Mouse (Mus musculus) frontal cortex, adult 2 months (tissue): ENCODE measurements around the gene Ccno. TPM values are rescaled to one million over a fixed set of nuclear protein-coding genes. Genes with fewer than 3 reads are reported as not detected.

Experiments used
- DNase-seq, 2 experiments: peaks; one replicate each; pipeline ENCODE4 v3.0.0; 2022; ENCODE audit warnings: low spot score in 1 of 2; ENCODE audit errors: extremely low spot score in 1 of 2
- polyA plus RNA-seq: library from polyadenylated mRNA; depleted of rRNA; stranded (reverse); fragments of >200 nt; gene quantifications from 2 replicates; pipeline ENCODE4 v1.2.3, GENCODE M21; 2012; rRNA removed

Ccno gene
- polyA plus RNA-seq, result 2.6 and 2.9 TPM in 2 replicates

GRCm38 (mm10) chr13:112987532-112987943 is at the start of gene Ccno:
TSS of gene Ccno (plus strand) at chr13:112987802.
- peak; percentile 84 to 93 for DNase-seq

DNA sequence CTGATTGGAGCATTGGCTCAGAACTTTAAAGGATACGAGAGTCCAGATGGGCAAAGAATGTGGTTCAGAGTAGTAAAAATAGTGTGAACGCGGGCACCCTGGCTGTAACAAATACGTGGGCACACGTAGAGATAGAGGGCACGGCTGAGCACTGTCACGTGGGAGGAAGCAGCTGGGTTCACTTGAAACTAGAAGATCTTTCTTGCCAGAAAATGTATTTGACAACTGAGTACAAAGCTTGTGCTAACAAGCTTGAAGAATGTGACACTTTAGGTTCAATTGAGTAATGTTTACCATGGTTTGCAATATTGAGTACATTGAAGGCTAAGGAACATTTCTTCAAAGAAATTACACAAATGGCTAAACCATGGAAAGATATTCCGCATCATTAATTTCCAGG is 49.5 kb upstream of the Ccno start:
- no peak for DNase-seq

DNA sequence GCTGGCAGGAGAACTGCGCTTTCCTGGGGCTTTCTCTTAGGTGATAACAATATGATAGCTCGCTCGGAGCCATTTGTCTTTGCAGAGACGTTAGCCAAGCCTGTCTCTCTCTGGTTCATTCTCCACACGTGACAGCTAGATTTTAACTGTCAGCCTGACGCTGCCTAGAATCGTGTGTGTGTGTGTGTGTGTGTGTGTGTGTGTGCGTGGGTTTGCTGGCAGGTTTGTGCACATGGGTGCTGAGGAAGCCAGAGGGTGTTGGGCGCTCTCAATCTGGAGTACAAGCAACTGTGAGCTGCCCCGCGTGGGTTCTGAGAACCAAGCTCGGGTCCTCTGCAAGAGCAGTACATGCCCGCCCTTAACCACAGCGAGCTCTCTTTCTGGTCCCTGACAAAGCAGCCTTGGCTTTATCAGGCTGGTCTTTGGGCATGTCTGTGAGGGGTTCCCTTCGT is 45.7 kb upstream of the Ccno start:
- peak; percentile 6 to 42 for DNase-seq

- DNase-seq, result peak; percentile 8 to 40
These were observed 42.3 kb upstream of the Ccno start for GRCm38 (mm10) chr13:112945312-112945711.

DNA sequence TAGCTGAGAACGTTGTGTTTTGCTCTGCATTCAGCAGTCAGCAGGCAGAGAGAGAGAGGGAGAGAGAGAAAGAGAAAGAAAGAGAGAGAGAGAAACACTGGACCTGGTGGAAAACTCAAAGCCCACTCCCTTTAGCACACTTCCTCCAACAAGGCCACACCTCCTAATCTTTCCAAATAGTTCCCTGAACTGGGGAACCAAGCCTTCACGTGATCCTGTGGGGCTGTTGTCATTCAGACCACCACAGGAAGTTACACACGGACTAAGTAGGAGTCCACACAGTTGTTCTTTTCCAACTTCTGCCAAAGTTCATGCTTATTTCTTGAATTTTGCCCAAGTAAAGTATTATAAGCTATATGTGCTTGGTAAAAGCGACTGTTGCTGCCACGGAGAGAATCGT is 41.7 kb upstream of the Ccno start:
- DNase-seq, result no peak

DNA sequence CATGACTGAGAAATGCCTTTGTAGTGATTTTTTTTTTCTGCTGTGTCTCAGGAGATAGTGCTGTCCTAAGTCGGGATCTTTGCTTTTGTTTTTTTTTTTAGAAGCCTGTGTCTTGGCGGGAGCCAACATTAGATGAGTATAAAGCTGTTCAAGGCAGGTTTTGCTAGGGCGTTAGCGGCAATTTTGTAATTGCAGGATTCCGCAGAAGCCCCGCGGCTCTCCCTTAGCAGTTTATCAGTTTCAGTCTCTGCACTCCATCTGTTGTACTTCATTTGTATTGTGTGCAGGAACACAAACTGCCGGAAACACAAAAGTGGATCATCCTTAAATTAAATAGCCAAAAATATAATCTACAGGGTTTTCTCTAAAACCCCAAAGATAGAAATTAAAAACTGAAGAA is 33.5 kb upstream of the Ccno start:
- DNase-seq, result no peak

GRCm38 (mm10) chr13:112963081-112963480 is 24.5 kb upstream of the Ccno start:
- no peak for DNase-seq

GRCm38 (mm10) chr13:112964421-112964820 is 23.2 kb upstream of the Ccno start:
- DNase-seq, result no peak

GRCm38 (mm10) chr13:112967267-112967666 is 20.3 kb upstream of the Ccno start:
- no peak for DNase-seq

DNA sequence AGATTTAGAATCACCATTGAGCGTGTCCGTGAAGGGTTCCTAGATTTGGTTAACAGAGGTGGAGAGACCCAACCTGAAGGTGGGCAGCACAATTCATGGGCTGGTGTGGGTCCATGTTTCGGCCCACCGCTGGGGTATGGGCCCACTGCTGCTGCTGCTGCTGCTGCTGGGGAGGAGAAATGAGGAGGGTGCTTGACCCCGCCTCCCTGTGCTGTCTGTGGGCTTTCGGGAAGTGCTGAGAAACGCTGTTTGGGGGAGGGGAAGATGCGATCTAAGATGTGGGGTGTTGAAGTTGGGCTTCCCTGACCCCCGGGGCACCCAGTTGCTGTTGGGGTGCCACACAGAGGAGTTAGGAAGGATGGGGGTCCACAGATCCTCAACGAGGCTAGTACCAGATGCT is 10.9 kb upstream of the Ccno start:
- no peak for DNase-seq

DNA sequence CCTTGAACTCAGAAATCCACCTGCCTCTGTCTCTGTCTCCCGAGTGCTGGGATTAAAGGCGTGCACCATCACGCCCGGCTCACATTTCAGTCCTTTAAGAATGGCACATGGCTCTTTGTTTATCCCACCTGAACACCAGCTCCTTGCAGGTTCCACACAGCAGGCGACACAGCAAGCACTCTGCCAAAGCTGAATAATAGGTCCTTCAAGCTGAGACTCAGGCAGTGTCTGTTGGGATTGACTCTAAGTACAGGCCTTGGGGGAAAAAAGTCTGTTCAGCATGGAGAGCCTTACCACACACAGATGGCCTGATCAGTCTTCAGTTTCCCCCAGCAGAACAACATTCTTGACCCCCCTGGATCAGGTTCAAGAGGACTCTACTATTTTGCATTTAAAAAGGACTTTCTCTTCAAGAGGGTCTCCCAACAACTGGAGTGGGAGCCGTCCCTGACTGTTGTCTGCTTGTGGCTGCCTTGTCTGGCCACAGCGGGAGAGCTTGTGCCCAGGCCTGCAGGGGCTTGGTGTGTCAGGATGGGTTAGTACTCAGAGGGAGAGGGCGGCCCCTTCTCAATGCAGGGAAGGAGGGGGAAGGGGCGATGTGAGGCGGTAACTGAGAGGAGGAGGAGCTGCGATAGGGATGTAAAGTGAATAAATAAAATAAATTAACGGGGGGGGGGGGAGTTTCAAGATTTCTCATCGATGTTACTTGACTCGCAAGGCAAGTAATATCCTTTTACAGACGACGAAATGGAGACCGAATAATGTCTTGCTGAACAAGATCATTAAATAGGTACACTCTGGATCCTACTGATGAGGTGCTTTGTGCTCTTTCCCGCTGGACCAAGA is 1.8 kb upstream of the Ccno start:
- no peak for DNase-seq

- no peak for DNase-seq
These were observed 1.1 kb upstream of the Ccno start for GRCm38 (mm10) chr13:112986451-112986950.

- no peak for DNase-seq
These were observed 389 bp downstream of the Ccno start for GRCm38 (mm10) chr13:112987991-112988390.

GRCm38 (mm10) chr13:112988866-112989265 is 1.3 kb downstream of the Ccno start:
- DNase-seq, result no peak

GRCm38 (mm10) chr13:112989541-112989940 is 1.9 kb downstream of the Ccno start:
- no peak for DNase-seq

DNA sequence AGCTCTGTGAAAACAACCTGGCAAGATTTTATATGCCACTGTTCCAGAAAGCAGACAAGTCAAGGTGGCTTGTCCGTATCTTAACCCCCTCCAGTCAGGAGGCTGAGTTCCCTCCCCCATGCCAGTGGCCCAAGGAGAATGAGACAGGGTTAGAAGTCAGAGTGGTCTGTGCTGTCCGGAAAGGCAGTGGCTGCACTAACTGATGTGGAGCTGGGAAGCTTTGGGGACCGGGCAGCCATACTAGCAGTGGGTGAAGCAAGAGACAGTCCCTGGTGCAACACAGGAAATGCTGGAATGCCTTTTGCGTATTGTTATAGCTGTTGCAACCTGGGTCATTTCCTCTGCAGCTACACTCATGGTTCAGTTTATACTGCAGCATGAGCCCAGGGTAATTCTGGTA is 2.7 kb downstream of the Ccno start:
- no peak for DNase-seq

DNA sequence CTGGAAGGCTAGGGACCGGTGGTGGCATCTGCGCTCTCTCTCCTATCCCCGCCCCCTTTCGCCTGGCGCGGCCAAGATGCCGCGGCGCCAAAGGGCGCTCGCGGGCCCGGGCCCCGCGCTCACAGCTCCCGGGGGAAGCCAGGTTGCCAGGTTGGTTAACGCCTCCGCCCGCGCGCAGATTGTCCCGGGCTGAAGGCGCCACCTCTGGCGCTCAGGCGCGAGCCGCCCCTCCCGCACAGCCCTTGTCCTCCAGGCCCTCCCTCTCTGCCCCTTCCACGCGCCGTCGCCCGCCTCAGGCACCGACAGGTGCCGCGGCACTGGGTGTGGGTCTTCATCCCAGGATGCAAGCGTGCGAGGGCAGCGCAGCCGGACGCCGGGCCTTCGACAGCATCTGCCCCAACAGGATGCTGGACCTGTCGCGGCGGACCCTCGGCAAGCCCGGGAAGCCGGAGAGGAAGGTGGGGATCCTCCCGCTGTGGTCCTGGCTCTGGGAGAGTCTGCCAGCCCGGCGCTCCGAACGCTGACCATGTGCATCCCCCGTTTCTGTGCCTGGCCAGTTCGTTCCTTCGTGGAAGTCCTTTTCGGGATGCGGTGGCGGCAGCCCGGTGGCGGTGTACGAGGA is 6.0 kb downstream of the Ccno start, which contains the start of gene Mcidas:
Mcidas (plus strand) TSS at position 315 of the 622 bp plus-strand sequence.
- DNase-seq, result no peak

GRCm38 (mm10) chr13:112994191-112994590 is 6.6 kb downstream of the Ccno start:
- DNase-seq, result peak in 1 of 2 experiments; percentile 64

DNA sequence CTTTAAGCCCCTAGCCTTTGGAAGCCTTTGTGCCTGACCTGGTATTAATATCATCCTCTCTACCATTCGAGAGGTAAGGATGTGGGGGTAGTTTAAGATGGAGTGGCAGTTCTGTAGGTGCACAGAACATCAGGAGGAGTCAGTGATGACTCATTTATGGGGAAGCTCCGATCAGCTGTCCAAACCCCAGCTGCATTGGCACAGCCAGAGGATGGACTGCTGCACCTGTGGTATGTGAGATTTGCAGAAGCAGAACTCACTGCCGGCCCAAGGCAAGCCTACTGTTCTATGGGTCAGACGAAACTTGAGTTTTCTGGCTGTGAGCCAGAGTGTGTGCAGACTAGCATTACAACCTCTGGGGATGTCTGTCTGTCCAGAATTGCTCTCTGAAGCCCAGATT is 8.8 kb downstream of the Ccno start:
- no peak for DNase-seq

DNA sequence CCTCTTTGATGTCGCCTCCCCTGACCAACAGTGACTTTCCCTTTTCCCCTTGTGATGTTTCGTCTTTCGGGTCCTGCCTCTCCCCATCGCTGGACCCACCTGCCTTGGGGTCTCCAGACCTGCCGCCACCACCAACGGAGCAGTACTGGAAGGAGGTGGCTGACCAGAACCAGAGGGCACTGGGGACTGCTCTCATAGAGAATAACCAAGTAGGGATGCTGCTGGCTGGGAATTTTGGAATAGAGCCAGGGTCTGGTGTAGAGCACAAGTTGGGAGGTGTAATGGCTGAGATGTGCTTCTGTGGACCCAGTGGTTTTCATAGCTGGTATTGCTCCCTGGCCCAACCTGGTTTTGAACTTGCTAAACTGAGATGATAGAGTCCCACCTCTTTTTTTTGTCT is 9.8 kb downstream of the Ccno start:
- DNase-seq, result no peak

DNA sequence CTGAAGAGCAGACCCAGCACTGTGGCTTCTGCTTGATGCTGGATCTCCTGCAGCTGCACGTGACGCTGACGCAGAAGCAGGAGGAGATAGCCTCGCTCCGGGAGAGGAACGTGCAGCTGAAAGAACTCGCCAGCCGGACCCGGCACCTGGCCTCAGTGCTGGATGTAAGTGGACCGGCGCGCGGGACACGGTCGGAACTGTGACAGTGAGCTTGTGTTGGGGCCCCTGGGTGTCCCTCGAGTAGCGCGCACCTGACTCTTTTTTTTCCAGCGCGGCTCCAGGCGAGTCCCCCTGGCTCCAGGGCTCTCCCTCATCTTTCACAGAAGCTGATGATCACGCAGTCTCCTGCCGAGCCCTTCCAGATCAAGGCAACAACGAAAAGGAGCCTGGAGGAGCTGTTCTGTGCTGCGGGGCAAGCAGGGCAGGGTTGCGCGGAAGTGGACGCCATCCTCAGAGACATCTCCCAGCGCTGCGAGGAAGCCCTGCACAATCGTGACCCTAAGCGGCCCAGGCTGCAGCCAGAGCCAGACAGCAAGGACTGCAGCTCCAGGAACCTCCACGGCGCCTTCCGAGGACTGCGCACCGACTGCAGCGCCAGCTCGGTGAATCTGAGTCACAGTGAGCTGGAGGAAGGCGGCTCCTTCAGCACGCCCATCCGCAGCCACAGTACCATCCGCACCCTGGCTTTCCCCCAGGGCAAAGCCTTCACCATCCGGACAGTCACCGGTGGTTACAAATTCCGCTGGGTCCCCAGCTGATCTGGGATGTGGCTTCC is 11.0 kb downstream of the Ccno start:
- DNase-seq, result peak in 1 of 2 experiments; percentile 65
